Mouse (Mus musculus): ENCODE data around the gene H3f3b. TPM values are rescaled to one million over a fixed set of nuclear protein-coding genes. Genes with fewer than 3 reads are reported as not detected.

Gene H3f3b
- total and polyA plus RNA-seq, 2 experiments from 2014 or later = 936 to 2,422 TPM

- H3K27me3 ChIP-seq (ENCODE audit: insufficient read depth, low read length) = no peaks in the 10 kb centered on the region
- no peak overlapping the region for H3K4me3 ChIP-seq (ENCODE audit: low read depth, low read length)
- no peaks in the 10 kb centered on the region for H3K9me3 ChIP-seq (ENCODE audit: low read length)
- no peak for ATAC-seq
- H3K36me3 ChIP-seq (ENCODE audit: insufficient read depth) = peaks cover 68% of the 10 kb centered on the region
- WGBS = 83% methylated on average over 2 of the region's 2 CpGs
- H3K27ac ChIP-seq (ENCODE audit: low read depth, low read length) = no peak overlapping the region
- no peaks in the 10 kb centered on the region for H3K4me1 ChIP-seq (ENCODE audit: insufficient read depth)
- no peak overlapping the region for H3K4me2 ChIP-seq (ENCODE audit: low read depth)
- no peak overlapping the region for H3K9ac ChIP-seq
- no peak for DNase-seq
- TF ChIP-seq CTCF (IDR thresholded peaks at IDR 0.05; ENCODE audit: low read depth) = no peak
Observed at GRCm38 (mm10) chr11:116049610-116050009, 21.8 kb upstream of the H3f3b start.

GRCm38 (mm10) chr11:116045173-116045572, 17.4 kb upstream of the H3f3b start:
- no peak overlapping the region for H3K4me3 ChIP-seq (ENCODE audit: low read depth, low read length)
- no peak overlapping the region for H3K4me2 ChIP-seq (ENCODE audit: low read depth)
- ATAC-seq (no peak), DNase-seq (no peak)
- no peaks in the 10 kb centered on the region for H3K9me3 ChIP-seq (ENCODE audit: low read length)
- no peak for TF ChIP-seq CTCF (IDR thresholded peaks at IDR 0.05; ENCODE audit: low read depth)
- no peaks in the 10 kb centered on the region for H3K27me3 ChIP-seq (ENCODE audit: insufficient read depth, low read length)
- no peak overlapping the region for H3K9ac ChIP-seq
- H3K36me3 ChIP-seq (ENCODE audit: insufficient read depth) = peaks cover 39% of the 10 kb centered on the region
- H3K27ac ChIP-seq (ENCODE audit: low read depth, low read length) = no peak overlapping the region
- no peaks in the 10 kb centered on the region for H3K4me1 ChIP-seq (ENCODE audit: insufficient read depth)
- WGBS = 97% methylated on average over 6 of the region's 6 CpGs

GRCm38 (mm10) chr11:116043286-116043685, 15.5 kb upstream of the H3f3b start:
- Histone ChIP-seq H3K36me3 (ENCODE audit: insufficient read depth) (peaks cover 27% of the 10 kb centered on the region), H3K9me3 (ENCODE audit: low read length) (no peaks in the 10 kb centered on the region), H3K9ac (no peak overlapping the region), H3K4me2 (ENCODE audit: low read depth) (no peak overlapping the region), H3K4me1 (ENCODE audit: insufficient read depth) (no peaks in the 10 kb centered on the region), H3K4me3 (ENCODE audit: low read depth, low read length) (no peak overlapping the region), H3K27ac (ENCODE audit: low read depth, low read length) (no peak overlapping the region), H3K27me3 (ENCODE audit: insufficient read depth, low read length) (no peaks in the 10 kb centered on the region)
- DNase-seq = no peak
- no peak for ATAC-seq
- 95% methylated on average over 1 of the region's 1 CpGs for WGBS
- TF ChIP-seq CTCF (IDR thresholded peaks at IDR 0.05; ENCODE audit: low read depth) = no peak

- WGBS = 87% methylated on average over 5 of the region's 5 CpGs
- no peak for TF ChIP-seq CTCF (IDR thresholded peaks at IDR 0.05; ENCODE audit: low read depth)
- Histone ChIP-seq H3K4me3 (ENCODE audit: low read depth, low read length) (no peak overlapping the region), H3K9ac (no peak overlapping the region), H3K9me3 (ENCODE audit: low read length) (no peaks in the 10 kb centered on the region), H3K27ac (ENCODE audit: low read depth, low read length) (no peak overlapping the region), H3K4me2 (ENCODE audit: low read depth) (no peak overlapping the region), H3K27me3 (ENCODE audit: insufficient read depth, low read length) (no peaks in the 10 kb centered on the region), H3K36me3 (ENCODE audit: insufficient read depth) (peaks cover 20% of the 10 kb centered on the region), H3K4me1 (ENCODE audit: insufficient read depth) (no peaks in the 10 kb centered on the region)
- ATAC-seq = no peak
- no peak for DNase-seq
Observed at GRCm38 (mm10) chr11:116042372-116043138, 14.8 kb upstream of the H3f3b start.

- H3K4me3 ChIP-seq (ENCODE audit: low read depth, low read length) = no peak overlapping the region
- ATAC-seq (no peak), DNase-seq (no peak)
- TF ChIP-seq CTCF (IDR thresholded peaks at IDR 0.05; ENCODE audit: low read depth) = no peak
- no peaks in the 10 kb centered on the region for H3K27me3 ChIP-seq (ENCODE audit: insufficient read depth, low read length)
- H3K9ac ChIP-seq = no peak overlapping the region
- H3K9me3 ChIP-seq (ENCODE audit: low read length) = no peaks in the 10 kb centered on the region
- H3K4me1 ChIP-seq (ENCODE audit: insufficient read depth) = no peaks in the 10 kb centered on the region
- no peak overlapping the region for H3K27ac ChIP-seq (ENCODE audit: low read depth, low read length)
- 98% methylated on average over 2 of the region's 2 CpGs for WGBS
- no peak overlapping the region for H3K4me2 ChIP-seq (ENCODE audit: low read depth)
- peaks cover 17% of the 10 kb centered on the region for H3K36me3 ChIP-seq (ENCODE audit: insufficient read depth)
Observed at GRCm38 (mm10) chr11:116041833-116042232, 14.1 kb upstream of the H3f3b start.

- 90% methylated on average over 6 of the region's 6 CpGs for WGBS
- H3K36me3 ChIP-seq (ENCODE audit: insufficient read depth) = peaks cover 15% of the 10 kb centered on the region; the same call in 1 of the 2 replicates
Observed at GRCm38 (mm10) chr11:116040593-116040992, 12.8 kb upstream of the H3f3b start.

GRCm38 (mm10) chr11:116037826-116038225, 10.1 kb upstream of the H3f3b start:
- H3K4me2 ChIP-seq (ENCODE audit: low read depth) = no peak overlapping the region

More at GRCm38 (mm10) chr11:116040593-116040992, 12.8 kb upstream of the H3f3b start:
- Histone ChIP-seq H3K4me1 (ENCODE audit: insufficient read depth) (no peaks in the 10 kb centered on the region), H3K9me3 (ENCODE audit: low read length) (no peaks in the 10 kb centered on the region), H3K27me3 (ENCODE audit: insufficient read depth, low read length) (no peaks in the 10 kb centered on the region), H3K9ac (no peak overlapping the region), H3K27ac (ENCODE audit: low read depth, low read length) (no peak overlapping the region), H3K4me3 (ENCODE audit: low read depth, low read length) (no peak overlapping the region), H3K4me2 (ENCODE audit: low read depth) (no peak overlapping the region)
- no peak for TF ChIP-seq CTCF (IDR thresholded peaks at IDR 0.05; ENCODE audit: low read depth)
- DNase-seq (no peak), ATAC-seq (no peak)

More at GRCm38 (mm10) chr11:116037826-116038225, 10.1 kb upstream of the H3f3b start:
- no peak for DNase-seq
- no peaks in the 10 kb centered on the region for H3K9me3 ChIP-seq (ENCODE audit: low read length)
- no peak overlapping the region for H3K4me3 ChIP-seq (ENCODE audit: low read depth, low read length)
- H3K27me3 ChIP-seq (ENCODE audit: insufficient read depth, low read length) = no peaks in the 10 kb centered on the region
- no peak for ATAC-seq
- 93% methylated on average over 9 of the region's 9 CpGs for WGBS
- no peaks in the 10 kb centered on the region for H3K4me1 ChIP-seq (ENCODE audit: insufficient read depth)
- H3K36me3 ChIP-seq (ENCODE audit: insufficient read depth) = peaks cover 10% of the 10 kb centered on the region; the same call in 1 of the 2 replicates
- H3K9ac ChIP-seq = no peak overlapping the region
- H3K27ac ChIP-seq (ENCODE audit: low read depth, low read length) = no peak overlapping the region
- TF ChIP-seq CTCF (IDR thresholded peaks at IDR 0.05; ENCODE audit: low read depth) = no peak
